Mouse (Mus musculus) heart, adult 2 months (tissue): ENCODE data around the gene Cyth3. TPM values are rescaled to one million over a fixed set of nuclear protein-coding genes. Genes with fewer than 3 reads are reported as not detected.

Source experiments
- DNase-seq, 2 experiments: peaks; one replicate each; pipeline ENCODE4 v3.0.0; 2021
- H3K27ac ChIP-seq: fragments of 200-600 bp; 2 replicates; pipeline ENCODE4 v1.8.1; 2022
- H3K27me3 ChIP-seq: fragments of 200-500 bp; 2 replicates; pipeline ENCODE4 v1.6.1; 2012; ENCODE audit warnings: mild to moderate bottlenecking, low read length, inconsistent platforms, mixed read lengths; ENCODE audit not compliant: control insufficient read depth, insufficient read depth
- H3K36me3 ChIP-seq: fragments of 200-500 bp; 2 replicates; pipeline ENCODE4 v1.6.1; 2012; ENCODE audit warnings: low read length, inconsistent platforms; ENCODE audit not compliant: control insufficient read depth, insufficient read depth
- H3K4me1 ChIP-seq: fragments of 200-500 bp; 2 replicates; pipeline ENCODE4 v1.6.1; 2011; ENCODE audit warnings: low read length; ENCODE audit not compliant: control insufficient read depth, insufficient read depth
- H3K4me3 ChIP-seq: fragments of 200-600 bp; 2 replicates; pipeline ENCODE4 v1.8.1; 2022
- H3K79me2 ChIP-seq: fragments of 200-500 bp; replicated peaks from 2 replicates; pipeline ENCODE4 v1.6.1; 2012; ENCODE audit warnings: mild to moderate bottlenecking, inconsistent platforms, low read length, moderate library complexity, mixed read lengths; ENCODE audit not compliant: control insufficient read depth, insufficient read depth
- H3K9ac ChIP-seq: fragments of 200-500 bp; 2 replicates; pipeline ENCODE4 v1.6.1; 2012; ENCODE audit warnings: low read depth, mild to moderate bottlenecking, control low read depth, inconsistent platforms, low read length, mixed read lengths
- CTCF ChIP-seq: fragments of 200-600 bp; IDR thresholded peaks from 2 replicates; pipeline ENCODE4 v1.8.1; 2022; ENCODE audit warnings: antibody characterized with exemption, mild to moderate bottlenecking, moderate library complexity
- EP300 ChIP-seq: fragments of 200-500 bp; IDR thresholded peaks from 2 replicates; pipeline ENCODE4 v1.6.1; 2011; ENCODE audit warnings: low read depth, low read length, control low read depth; ENCODE audit not compliant: insufficient read depth
- POLR2A ChIP-seq: fragments of 200-500 bp; IDR thresholded peaks from 2 replicates; pipeline ENCODE4 v1.6.1; 2011; ENCODE audit warnings: mild to moderate bottlenecking, low read depth, low read length, control low read depth; ENCODE audit not compliant: insufficient read depth
- WGBS: fragments of 180-500 bp; shearing (Covaris S2); methylation state at CpG from one replicate; pipeline ENCODE4 v1.1.7; 2018; 5-methylcytosine and 5-hydroxymethylcytosine counted together
- intact Hi-C: fragments of 180-260 bp; cut with DNase I; formaldehyde crosslinking; loops from one replicate; pipeline ENCODE4 v1.15.1; 2025
- long read RNA-seq: library from polyadenylated mRNA; stranded (forward); transcript quantifications from one replicate; pipeline ENCODE4 v2.0.0, GENCODE M21; 2021
- polyA plus RNA-seq: library from polyadenylated mRNA; depleted of rRNA; stranded (reverse); fragments of >200 nt; gene quantifications from 2 replicates; pipeline ENCODE4 v1.2.3, GENCODE M21; 2012; rRNA removed
- total RNA-seq, 2 experiments: library from RNA; stranded (reverse); gene quantifications; 2 replicates each; pipeline ENCODE4 v1.2.3; 2021

The Cyth3 gene
- total RNA-seq (10 to 100 TPM; 26.1 to 44.6 TPM), polyA plus RNA-seq (25.1 and 39.2 TPM in 2 replicates)
- long read RNA-seq, transcript Cyth3-202 (13 exons, 3,738 nt): major isoform, 39 of 55 reads
- long read RNA-seq, partial matches to known transcripts: 1 of 55 reads
- long read RNA-seq, other reads (novel, unspliced or antisense): 15 of 55 reads

GRCm38 (mm10) chr5:143621893-143622622, at the start of gene Cyth3:
TSS of gene Cyth3 (plus strand) at chr5:143622447.
- Histone ChIP-seq H3K79me2 (peaks cover 4% of the 10 kb centered on the region), H3K4me3 (peak within 1 kb of the TSS; percentile 64), H3K27me3 (no peaks in the 10 kb centered on the region), H3K27ac (peak within 1 kb of the TSS; percentile 84), H3K9ac (peak within 1 kb of the TSS; percentile 95), H3K4me1 (peaks cover 16% of the 10 kb centered on the region), H3K36me3 (peaks cover 6% of the 10 kb centered on the region)
- 7% methylated on average over 46 of the region's 46 CpGs for WGBS
- intact Hi-C loops: loop anchor here (2.0 to 5.0 kb wide), 3 partner anchors 35 to 51 kb away; no protein-coding TSS in a partner anchor
- 0 out of 2 replicates have a peak, but pooled peaks have one; percentile 30 for TF ChIP-seq EP300
- TF ChIP-seq CTCF: no peak
- peak; percentile 84 for TF ChIP-seq POLR2A
- peak; percentile 97 to 99 for DNase-seq

- no peak overlapping the region for H3K9ac ChIP-seq
- intact Hi-C loops: loop anchor here (5.0 kb wide), 1 partner anchor 334 kb away; the partner anchor contains the start of genes Aimp2 and Pms2
- no peak overlapping the region for H3K4me3 ChIP-seq
- H3K36me3 ChIP-seq: no peaks in the 10 kb centered on the region; the same call in 1 of the 2 replicates
- peaks cover 18% of the 10 kb centered on the region for H3K4me1 ChIP-seq
- H3K79me2 ChIP-seq: no peaks in the 10 kb centered on the region
- TF ChIP-seq POLR2A (no peak), CTCF (no peak), EP300 (no peak)
- no peaks in the 10 kb centered on the region for H3K27me3 ChIP-seq
- peak overlapping the region; percentile 20; the same call in 1 of the 2 replicates for H3K27ac ChIP-seq
- no peak for DNase-seq
- WGBS: 96% methylated on average over 4 of the region's 4 CpGs
Measured at GRCm38 (mm10) chr5:143573067-143573466, 49.2 kb upstream of the Cyth3 start.

- H3K79me2 ChIP-seq: no peaks in the 10 kb centered on the region
- intact Hi-C loops: loop anchor here (5.0 kb wide), 1 partner anchor 333 kb away; the partner anchor contains the start of genes Aimp2 and Pms2
- no peak overlapping the region for H3K4me3 ChIP-seq
- H3K27ac ChIP-seq: peak overlapping the region; percentile 32
- no peak for DNase-seq
- WGBS: 47% methylated on average over 19 of the region's 19 CpGs
- no peaks in the 10 kb centered on the region for H3K27me3 ChIP-seq
- no peak overlapping the region for H3K9ac ChIP-seq
- TF ChIP-seq EP300: no peak
- no peak for TF ChIP-seq CTCF
- TF ChIP-seq POLR2A: no peak
- H3K4me1 ChIP-seq: peaks cover 19% of the 10 kb centered on the region
- H3K36me3 ChIP-seq: no peaks in the 10 kb centered on the region; the same call in 1 of the 2 replicates
Measured at GRCm38 (mm10) chr5:143574261-143575178, 47.7 kb upstream of the Cyth3 start.

GRCm38 (mm10) chr5:143579537-143580203, 42.6 kb upstream of the Cyth3 start:
- 57% methylated on average over 10 of the region's 10 CpGs for WGBS
- no peak for DNase-seq
- Histone ChIP-seq H3K79me2 (no peaks in the 10 kb centered on the region), H3K4me3 (no peak overlapping the region), H3K27ac (no peak overlapping the region), H3K4me1 (peaks cover 7% of the 10 kb centered on the region), H3K27me3 (no peaks in the 10 kb centered on the region), H3K36me3 (no peaks in the 10 kb centered on the region), H3K9ac (no peak overlapping the region)
- intact Hi-C loops: no loop called here
- TF ChIP-seq EP300 (no peak), CTCF (peak; percentile 10; the same call in 1 of the 2 replicates), POLR2A (no peak)

- TF ChIP-seq EP300: no peak
- no peak for TF ChIP-seq POLR2A
- TF ChIP-seq CTCF: no peak
- Histone ChIP-seq H3K79me2 (no peaks in the 10 kb centered on the region), H3K4me3 (no peak overlapping the region), H3K9ac (no peak overlapping the region), H3K27ac (no peak overlapping the region; the same call in 1 of the 2 replicates), H3K4me1 (peaks cover 4% of the 10 kb centered on the region), H3K27me3 (no peaks in the 10 kb centered on the region), H3K36me3 (no peaks in the 10 kb centered on the region)
- intact Hi-C loops: no loop called here
- 74% methylated on average over 2 of the region's 2 CpGs for WGBS
- no peak for DNase-seq
Measured at GRCm38 (mm10) chr5:143580982-143581381, 41.3 kb upstream of the Cyth3 start.
